Mouse (Mus musculus): ENCODE measurements around the gene Tspan17. TPM values are rescaled to one million over a fixed set of nuclear protein-coding genes. Genes with fewer than 3 reads are reported as not detected.
A peak's percentile ranks its signal among the peaks of the same experiment; 100 is the strongest.

Tspan17 gene
- 10 to 100 TPM; 14.2 to 18.0 TPM for total RNA-seq (2021)
- long read RNA-seq, experiment 1, transcript Tspan17-201 (8 exons, 1,585 nt) = major isoform, 12 of 34 reads
- long read RNA-seq, experiment 1, partial matches to known transcripts = 2 of 34 reads
- long read RNA-seq, experiment 1, other reads (novel, unspliced or antisense) = 16 of 34 reads
- long read RNA-seq, experiment 2, transcript Tspan17-201 (8 exons, 1,585 nt) = major isoform, 18 of 38 reads
- long read RNA-seq, experiment 2, partial matches to known transcripts = 4 of 38 reads
- long read RNA-seq, experiment 2, other reads (novel, unspliced or antisense) = 16 of 38 reads

GRCm38 (mm10) chr13:54788740-54789560 lies at the start of gene Tspan17:
TSS of gene Tspan17 (plus strand) at chr13:54789377.
- peak; percentile 97 for DNase-seq

GRCm38 (mm10) chr13:54746110-54746509 lies 43.1 kb upstream of the Tspan17 start:
- DNase-seq = no peak

- DNase-seq = no peak
These were observed 42.3 kb upstream of the Tspan17 start for GRCm38 (mm10) chr13:54746896-54747295.

GRCm38 (mm10) chr13:54748190-54748589 lies 41.0 kb upstream of the Tspan17 start:
- DNase-seq = no peak

GRCm38 (mm10) chr13:54748721-54749060 lies 40.5 kb upstream of the Tspan17 start:
- no peak for DNase-seq

- DNase-seq = no peak
These were observed 39.9 kb upstream of the Tspan17 start for GRCm38 (mm10) chr13:54749061-54749863.

- DNase-seq = no peak
These were observed 39.2 kb upstream of the Tspan17 start, which contains the start of gene Gprin1 for GRCm38 (mm10) chr13:54749864-54750411. TSS of gene Gprin1 (minus strand) at chr13:54749874.

GRCm38 (mm10) chr13:54750699-54751098 lies 38.5 kb upstream of the Tspan17 start:
- DNase-seq = no peak

- DNase-seq = no peak
These were observed 36.5 kb upstream of the Tspan17 start for GRCm38 (mm10) chr13:54752656-54753055.

- DNase-seq = no peak
These were observed 35.4 kb upstream of the Tspan17 start for GRCm38 (mm10) chr13:54753733-54754132.

GRCm38 (mm10) chr13:54754169-54755080 lies 34.8 kb upstream of the Tspan17 start:
- no peak for DNase-seq

GRCm38 (mm10) chr13:54755201-54755830 lies 33.9 kb upstream of the Tspan17 start:
- DNase-seq = no peak

- no peak for DNase-seq
These were observed 32.9 kb upstream of the Tspan17 start for GRCm38 (mm10) chr13:54756156-54756712.

- no peak for DNase-seq
These were observed 31.9 kb upstream of the Tspan17 start for GRCm38 (mm10) chr13:54757093-54757830.

GRCm38 (mm10) chr13:54758045-54758755 lies 31.0 kb upstream of the Tspan17 start:
- peak; percentile 68 for DNase-seq

GRCm38 (mm10) chr13:54758756-54759470 lies 30.3 kb upstream of the Tspan17 start:
- DNase-seq = no peak

GRCm38 (mm10) chr13:54759496-54759895 lies 29.7 kb upstream of the Tspan17 start:
- no peak for DNase-seq

GRCm38 (mm10) chr13:54760164-54760795 lies 28.9 kb upstream of the Tspan17 start:
- DNase-seq = peak; percentile 24

All from gastrocnemius, postnatal 25 days (tissue).